Mouse (Mus musculus): ENCODE data around the gene Mrtfa.

Mrtfa gene

DNA sequence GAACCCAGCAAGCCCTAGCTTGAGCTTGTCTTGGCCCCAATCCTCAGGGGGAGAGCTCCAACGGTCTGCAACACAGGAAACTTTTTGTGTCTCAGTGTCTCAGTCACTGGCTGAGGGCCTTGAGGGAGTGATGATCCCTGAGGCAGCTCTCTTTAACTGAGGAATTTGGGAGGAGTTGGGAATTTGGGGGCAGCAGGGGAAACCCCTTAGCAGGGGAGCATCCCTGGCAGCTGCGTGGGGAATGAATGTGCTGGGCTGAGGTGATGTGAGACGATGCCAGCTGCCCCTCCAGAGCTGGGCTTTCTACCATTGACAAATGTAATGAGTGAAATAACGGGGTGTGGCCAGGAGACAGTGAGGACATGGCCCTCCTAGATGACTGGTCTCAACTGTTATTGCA lies 4.9 kb upstream of the Mrtfa start:
- DNase-seq: no peak

DNA sequence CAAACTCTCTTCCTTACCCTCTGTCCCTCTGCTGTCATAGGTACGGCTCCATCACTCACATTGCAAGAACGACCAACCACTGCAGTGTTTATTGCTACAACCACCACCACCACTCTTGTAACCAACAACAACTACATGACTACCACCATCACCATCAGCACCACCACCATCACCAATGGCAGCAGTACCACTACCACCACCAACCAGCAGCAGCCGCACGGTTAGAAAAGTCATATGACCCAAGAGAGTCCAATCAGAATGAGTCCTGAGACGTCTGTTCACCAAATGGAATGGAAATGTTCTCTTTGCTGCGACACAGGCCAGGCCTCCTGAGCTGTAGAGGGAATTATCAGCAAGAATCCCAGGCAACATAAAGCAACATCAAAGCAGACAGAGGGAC lies 4.2 kb upstream of the Mrtfa start:
- DNase-seq: no peak

DNA sequence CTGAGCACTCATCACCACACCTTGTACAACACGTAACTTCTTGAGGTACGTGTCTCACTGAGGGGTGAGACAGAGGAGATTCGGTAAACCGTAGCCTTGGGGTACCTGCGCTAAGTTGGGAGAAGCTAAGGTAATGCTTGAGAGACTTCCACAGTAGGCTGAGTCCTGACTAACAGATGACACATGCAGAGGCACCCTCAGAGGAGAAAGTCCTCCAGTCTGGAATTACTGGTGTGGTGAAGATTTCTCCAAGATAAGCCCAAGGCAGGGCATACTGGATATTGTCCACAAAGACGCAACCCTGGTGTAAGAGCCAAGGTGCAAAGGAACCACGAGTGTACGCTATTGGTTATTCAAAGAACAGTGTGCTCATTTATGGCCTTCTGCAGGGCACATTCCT lies 2.3 kb upstream of the Mrtfa start:
- no peak for DNase-seq

DNA sequence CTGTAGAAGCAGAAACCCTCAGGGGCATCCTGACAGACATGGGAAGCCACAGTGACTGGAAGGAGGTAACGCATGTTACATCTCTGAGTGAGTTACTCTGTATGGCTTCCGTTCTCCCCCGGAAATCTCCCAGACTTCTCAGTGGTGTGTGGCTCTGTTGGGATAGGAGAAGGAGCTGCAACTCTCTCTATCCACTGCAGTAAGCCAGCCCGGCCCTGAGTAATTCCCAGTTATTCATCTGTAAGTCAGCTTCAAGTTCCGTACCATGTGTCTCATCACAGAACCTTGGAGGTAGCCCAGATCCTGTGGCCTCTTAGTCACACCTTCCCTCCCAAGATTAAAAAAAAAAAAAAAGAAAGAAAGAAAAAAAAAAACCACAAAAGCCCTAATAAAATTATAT lies 1.8 kb upstream of the Mrtfa start:
- DNase-seq: no peak

DNA sequence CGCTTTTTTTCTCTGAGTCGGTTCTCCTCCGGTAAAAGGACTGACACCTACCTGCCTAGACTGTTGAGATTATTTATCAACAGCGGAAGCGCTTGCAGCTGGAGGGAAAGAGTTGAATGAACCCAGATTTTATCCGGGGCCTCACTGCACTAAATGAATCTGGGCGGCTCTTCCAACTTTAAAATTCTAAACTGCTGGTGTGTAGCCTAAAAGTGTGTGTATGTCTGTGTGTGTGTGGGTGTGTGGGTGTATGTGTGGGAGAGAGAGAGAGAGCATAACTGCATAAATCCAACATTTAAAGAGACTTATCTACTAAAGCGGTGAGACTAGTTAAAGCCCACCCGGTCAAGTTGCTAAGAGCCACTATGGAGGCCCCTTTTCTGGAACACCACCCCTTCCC lies 746 bp upstream of the Mrtfa start:
- DNase-seq: no peak

DNA sequence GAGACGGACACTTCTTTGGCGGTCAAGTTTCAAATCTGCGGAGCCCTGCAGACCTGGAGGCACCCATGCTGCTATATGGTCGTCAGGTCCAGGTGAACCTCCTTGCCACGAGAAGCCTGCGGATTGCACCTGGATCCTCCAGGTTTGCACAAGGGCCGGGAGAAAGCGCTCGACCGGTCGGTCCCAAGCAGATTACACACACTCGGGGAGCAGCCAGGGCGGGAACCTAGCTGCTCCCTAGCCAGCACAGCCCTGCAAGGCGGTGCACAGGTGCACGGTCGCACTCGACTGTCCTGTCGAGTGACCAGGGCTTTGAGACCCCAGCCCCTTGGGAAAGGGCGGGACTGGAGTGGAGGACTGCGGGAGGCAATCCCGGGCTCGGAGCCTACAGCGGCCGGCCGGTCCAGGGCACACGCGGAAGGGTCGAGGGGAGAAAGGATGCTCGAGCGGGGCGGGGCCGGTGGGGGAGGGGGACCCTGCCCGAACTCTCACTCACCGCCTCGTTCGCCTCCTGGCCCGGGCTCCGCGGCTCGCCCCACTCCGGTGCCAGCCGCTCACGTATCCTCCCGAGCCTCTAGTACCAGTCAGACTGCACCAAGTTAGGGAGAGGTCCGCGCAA lies 437 bp downstream of the Mrtfa start:
- no peak for DNase-seq

DNA sequence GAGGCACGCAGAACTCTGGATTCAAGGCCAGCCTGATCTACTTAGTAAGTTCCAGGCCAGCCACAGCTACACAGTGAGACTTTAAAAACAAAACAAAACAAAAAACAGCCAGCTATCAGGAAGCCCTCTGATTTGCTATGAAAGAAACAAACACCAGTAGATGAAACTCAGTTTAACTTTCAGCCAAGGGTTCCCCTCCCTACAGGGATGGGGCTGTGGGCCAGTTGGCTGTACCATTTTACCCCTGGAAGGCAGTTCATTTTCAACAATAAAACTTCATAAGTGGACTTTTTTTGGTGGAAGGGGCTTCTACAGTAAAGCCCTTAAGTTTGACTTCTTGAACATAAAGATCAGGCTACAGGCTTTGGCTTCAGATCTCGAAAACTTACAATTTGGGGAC lies 1.5 kb downstream of the Mrtfa start:
- no peak for DNase-seq

DNA sequence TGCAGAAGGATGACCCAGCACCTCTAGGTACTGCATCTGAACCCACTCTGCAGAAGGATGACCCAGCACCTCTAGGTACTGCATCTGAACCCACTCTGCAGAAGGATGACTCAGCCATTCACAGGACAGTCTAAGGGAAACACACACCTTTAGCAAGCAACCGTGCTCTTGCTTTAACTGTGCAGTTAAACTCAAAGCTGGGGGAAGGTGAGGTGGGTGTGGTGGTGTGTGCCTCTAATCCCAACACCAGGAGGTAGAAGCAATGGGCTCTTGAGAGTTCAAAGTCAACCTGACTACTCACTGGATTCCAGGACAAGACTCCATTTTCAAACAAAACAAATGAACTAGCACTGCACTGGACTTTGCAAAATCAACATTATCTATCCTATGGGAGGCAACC lies 5.6 kb downstream of the Mrtfa start:
- no peak for DNase-seq

DNA sequence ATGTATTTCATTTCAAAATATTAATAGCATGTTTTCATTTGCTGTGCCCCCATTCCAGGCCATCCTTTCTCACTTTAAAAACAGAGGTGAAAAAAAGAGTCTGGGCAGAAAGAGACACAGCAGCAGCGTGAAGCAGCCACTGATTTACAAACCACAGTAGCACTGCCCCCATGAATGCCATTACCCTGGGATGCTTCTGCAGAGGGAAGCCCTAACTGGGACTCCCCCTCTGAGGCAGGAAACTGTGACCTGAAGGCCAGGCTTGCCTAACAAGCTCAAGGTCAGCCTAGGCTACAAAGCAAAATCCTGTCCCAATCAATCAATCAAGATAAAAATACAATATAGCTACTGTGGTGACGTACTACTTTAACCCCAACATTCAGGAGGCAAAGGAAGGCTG lies 9.3 kb downstream of the Mrtfa start:
- no peak for DNase-seq

DNA sequence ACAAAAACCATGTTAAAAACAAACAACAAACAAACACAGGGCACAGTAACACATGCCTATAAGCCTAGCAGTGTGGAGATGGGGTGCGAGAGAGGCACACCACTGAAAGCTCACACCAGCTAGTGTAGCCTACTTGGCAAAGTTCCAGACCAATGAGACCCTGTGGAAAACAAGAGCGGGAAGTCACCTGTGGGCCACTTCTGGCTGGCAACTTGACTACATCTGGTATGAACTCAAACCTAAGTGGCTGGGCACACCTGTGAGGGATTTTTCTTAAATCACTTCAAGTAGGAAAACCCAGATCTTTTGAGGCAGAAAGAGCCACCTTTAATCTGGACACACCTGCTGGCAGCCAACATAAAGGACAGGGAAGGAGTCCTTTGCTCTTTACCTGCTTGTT lies 11.0 kb downstream of the Mrtfa start:
- no peak for DNase-seq

DNA sequence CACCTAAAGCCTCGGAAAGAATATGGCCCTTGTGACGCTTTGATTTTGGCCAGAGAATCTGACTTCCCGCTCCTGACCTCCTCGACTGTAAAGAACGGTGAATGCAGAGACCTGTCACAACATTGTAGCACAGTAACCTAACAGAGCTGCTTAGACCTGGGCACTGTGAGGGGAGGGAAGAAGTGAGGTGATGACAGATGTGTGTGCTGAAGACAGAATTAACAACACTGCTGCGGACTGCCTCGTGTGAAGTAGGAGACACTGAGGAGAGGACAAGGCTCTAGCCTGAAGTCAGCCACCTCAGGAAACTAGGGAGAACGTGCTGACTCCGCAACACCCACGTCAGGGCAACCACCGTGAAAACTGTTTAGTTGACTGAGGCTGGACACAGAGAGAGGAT lies 11.9 kb downstream of the Mrtfa start:
- DNase-seq: no peak

DNA sequence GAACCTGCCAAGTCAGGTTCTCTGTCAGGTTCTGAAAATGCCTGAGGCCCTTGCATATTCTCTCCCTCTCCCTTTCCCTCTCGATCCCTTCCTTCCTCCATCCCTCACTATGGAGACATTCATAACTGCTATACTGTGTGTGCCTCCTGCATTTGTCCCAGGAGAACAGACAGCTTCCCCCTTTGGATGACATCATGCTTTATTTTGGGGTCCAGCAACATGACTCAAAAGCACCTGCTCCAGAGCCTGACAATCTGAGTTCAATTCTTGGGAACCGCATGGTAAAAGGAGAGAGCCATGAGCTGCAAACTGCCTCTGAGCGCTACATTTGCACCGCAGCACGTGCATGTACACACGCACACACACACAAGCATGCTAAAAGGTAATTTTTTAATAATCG lies 12.7 kb downstream of the Mrtfa start:
- DNase-seq: no peak

DNA sequence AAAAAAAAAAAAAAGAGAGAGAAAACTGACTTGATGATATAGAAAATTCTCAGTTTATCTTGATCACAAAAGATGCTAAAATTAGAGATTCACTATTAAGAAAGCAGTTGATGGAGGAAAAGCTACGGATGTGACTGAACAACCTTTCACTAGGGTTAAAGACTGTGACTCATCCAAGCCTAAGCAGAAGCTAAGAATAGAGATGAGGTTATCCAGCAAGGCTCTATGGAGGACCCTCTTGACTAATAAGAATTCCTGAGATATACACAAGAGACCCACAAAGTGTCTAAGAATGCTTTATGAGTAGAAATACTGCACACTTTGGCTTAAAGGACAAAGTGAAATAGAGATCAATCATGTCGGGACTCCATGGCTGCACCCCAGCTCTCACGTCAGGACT lies 14.9 kb downstream of the Mrtfa start:
- DNase-seq: no peak

DNA sequence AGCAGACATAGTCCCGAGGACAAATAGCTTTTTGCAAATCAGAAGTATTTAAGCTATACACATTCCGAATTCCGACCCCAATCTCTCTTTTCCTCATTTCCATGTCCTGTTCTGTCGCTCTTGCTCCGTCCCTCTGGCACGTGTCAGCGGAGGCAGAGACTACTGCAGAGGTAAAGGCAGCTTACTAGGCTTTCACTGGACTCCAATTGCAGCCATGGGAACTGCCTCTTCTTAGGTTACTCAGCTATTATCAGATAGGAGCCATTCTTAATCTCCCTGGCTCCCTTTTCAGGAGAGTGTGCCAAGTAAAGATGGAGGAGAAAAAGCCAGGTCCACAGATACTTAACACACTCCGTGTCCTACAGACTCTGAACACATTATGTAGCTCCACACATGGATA lies 18.3 kb downstream of the Mrtfa start:
- no peak for DNase-seq

DNA sequence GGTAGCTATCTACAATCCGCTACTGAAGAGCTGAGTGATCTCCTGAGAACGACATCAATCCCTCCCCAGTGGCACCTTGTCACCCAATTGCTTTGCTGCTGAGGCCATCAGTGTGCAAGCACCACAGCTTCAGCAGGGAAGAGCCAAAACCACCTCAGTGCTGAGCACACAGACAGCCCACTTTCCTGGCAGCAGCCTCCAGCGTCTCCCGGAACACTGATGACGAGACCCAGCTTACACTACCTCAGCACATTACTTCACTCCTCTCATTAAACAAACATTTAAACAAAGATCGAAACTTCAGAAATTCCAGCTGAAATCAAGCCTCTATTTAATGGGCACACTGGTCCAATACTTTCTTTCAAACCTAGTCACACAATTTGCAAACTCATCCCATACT lies 21.8 kb downstream of the Mrtfa start:
- no peak for DNase-seq

DNA sequence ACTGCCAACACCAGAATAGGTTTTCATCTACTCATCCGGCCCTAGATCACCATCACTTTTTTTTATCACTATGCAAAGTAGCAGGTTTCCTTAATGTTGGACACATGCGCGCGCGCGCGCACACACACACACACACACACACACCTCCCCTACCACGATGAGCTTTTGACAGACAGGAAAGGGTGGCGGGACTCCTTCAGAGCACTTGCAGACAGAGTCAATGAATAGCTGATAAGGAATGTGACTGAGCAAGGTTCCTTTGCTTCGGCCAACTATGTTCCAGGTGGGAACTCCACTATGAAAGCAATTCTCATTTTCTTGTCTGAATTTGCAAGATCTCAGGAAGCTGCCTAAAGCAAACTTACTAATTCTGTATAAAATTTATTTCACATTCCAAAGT lies 22.7 kb downstream of the Mrtfa start:
- no peak for DNase-seq

DNA sequence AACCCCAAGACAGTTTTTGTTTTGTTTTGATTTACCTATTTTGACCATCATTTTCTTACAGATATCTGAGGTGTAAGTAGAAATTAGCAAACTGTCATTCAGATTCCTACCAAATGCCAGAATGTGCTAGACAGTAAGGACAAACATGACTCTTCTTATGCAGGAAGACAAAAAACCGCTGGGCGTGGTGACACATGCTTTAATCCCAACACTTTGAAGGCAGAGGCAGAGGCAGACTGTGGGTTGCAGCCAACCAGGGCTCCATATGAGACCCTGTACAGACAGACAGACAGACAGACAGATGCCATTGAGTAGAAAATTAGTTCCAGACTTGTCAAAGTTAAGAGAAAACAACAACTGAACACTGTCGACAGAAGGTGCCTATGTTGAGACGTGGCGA lies 24.3 kb downstream of the Mrtfa start:
- no peak for DNase-seq

DNA sequence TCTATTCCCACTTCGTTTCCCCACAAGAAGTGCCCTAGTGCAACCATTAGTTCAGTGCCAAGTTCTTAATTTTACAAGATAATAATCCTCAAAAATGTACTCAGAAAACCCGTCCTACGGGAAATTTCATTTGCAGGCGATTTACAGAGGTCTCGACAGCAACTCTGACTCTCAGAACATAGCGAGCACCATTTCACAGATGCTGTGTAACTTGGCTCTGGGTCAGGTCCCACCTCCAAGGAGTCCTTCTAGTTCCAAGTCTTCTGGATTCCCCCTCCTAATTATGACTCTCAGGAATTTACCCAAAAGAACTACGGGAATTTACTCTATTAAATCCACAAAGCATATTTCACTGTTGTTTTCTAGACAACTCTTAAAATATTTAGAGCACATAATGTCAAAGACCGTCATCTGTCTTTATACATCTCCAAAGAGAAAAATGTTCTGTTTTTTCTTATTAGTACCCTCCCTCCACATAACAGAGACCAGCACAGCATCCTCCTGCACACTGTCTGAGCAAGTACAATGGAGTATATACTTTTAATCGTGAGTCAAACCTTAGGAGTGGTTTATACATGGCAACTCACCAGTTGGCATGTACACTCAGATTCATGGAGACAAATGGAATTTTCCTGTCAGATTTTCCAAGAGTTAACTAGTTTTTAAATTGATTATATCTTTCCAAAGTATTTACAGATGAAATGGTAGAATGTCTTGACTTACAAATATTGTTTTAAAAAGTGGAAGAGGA lies 25.8 kb downstream of the Mrtfa start:
- no peak for DNase-seq

DNA sequence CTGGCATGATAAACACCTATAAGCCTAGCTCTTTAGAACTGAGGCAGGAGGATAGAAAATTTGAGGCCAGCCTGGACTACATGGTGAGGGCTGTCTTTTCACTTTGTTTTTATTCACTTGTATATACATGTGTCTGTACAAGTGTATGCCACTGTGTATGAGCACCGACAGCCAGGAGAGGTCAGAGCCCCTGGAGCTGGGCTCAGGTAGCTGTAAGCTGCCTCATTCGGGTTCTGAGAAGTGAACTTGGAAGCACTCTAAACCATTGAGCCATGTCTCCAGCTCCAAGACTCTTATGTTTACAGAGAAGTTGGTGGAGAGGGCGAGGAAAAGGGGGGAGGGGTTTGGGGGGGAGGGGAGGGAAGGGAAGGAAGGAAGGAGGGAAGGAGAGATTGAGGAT lies 29.0 kb downstream of the Mrtfa start:
- no peak for DNase-seq

DNA sequence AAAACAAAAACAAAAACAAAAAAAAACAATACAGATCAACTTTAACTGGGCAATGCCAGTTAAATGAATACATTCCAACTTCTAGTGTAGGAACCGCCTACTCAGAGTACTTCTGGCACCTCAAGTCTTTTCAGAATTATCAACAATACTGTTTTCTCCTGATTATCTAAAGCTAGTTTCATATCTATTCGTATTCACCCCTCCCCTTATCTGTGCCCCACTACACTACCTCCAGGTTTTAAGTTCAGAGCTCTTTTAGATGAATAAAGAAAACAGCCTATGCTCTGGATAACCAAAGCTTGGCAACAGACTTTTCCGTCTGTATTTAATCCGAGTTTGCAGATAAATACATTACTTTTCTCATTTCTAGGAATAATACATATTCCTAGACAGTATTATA lies 29.9 kb downstream of the Mrtfa start:
- no peak for DNase-seq

DNA sequence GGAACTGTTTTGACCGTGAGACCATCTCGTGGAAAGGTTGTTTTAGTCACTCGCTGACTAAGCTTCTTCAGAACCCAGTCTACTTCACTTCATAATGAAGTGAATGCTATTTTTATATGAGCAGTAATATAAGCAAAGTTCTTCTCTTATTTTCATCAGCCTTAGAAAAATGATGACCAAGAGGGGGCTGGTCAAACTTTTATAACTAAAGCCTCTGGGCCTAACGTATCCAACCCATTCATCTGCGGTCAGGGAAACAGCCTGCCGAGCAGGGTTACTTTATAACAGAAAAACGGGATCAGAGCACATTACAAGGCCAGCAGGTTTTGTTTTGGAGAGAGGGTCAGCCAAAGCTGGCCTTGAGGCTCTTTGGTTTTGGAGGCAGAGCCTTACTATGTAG lies 31.3 kb downstream of the Mrtfa start:
- no peak for DNase-seq

DNA sequence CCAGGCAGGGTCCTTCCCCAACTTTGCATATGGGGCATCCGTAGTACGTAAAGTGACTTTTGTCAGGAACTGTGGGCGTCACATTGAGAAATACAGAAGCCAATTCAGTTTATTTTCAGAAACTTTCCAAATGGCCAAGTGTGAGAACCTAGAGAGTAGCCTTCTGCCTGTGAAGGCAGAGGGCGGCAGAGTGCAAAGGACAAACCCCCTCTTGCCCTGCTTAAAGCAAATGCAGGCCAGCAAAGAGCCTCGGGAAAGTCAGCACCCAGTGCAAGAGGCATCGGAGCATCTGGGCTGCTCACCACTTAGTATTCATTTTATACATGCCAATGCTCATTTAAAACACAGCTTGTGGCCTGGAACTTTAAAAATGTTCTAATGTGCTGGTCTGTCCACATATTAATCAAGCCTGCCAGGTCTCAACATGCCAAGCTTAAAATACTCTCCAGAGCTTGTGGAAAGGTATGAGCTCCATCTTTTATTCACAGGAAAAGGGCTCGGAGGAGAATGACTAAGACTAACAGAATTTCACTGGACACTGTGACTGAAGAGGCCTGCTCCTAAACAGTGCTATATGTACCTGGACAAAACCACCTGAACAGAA lies 31.9 kb downstream of the Mrtfa start:
- DNase-seq: no peak

DNA sequence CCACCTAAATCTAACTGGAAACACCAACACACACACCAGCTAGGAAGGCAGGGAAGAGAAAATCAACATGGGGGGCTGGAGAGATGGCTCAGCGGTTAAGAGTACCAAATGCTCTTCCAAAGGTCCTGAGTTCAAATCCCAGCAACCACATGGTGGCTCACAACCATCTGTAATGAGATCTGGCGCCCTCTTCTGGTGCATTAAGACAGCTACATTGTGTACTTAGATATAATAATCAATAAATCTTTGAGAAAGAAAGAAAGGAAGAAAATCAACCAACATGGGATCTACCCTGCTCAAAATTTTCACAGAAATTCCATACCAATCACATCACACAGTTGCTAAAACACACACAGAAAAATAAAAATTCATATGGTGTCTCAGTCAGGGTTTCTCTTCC lies 34.1 kb downstream of the Mrtfa start:
- DNase-seq: no peak

DNA sequence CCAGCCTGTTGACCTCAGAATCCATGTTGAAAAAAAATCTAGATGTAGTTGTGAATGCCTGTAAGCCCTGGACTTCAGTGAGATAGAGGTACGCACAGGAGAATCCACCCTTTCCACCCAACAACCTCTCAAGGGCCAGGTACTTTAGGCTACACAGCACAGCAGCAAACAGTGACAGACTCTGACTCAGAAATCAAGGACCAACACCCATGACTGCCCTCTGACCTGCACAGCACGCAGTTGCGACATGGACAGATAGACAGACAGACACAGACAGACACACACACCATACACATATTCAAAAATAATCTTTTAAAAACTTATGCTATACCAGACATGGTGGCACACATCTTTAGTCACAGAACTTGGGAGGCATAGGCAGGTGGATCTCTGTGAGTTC lies 34.7 kb downstream of the Mrtfa start:
- no peak for DNase-seq

All from retina, postnatal 1 day (tissue).